Mouse (Mus musculus): ENCODE measurements around the gene Nubpl. TPM values are rescaled to one million over a fixed set of nuclear protein-coding genes. Genes with fewer than 3 reads are reported as not detected.

The Nubpl gene
- polyA plus RNA-seq, 1 experiment, result 6.4 TPM

- TF ChIP-seq MYOG (IDR thresholded peaks at IDR 0.05; ENCODE audit: control insufficient read depth, extremely low read depth, insufficient read length) (no peak), CTCF (IDR thresholded peaks at IDR 0.05; ENCODE audit: control insufficient read depth, insufficient read depth, insufficient read length) (no peak), FOSL1 (IDR thresholded peaks at IDR 0.05; ENCODE audit: insufficient read depth, low read length, poor library complexity, severe bottlenecking) (no peak), USF1 (IDR thresholded peaks at IDR 0.05; ENCODE audit: low read depth) (no peak), CEBPB (IDR thresholded peaks at IDR 0.05; ENCODE audit: low read depth) (no peak), MYOD1 (IDR thresholded peaks at IDR 0.05; ENCODE audit: control insufficient read depth, insufficient read length, low read depth) (no peak), MAX (IDR thresholded peaks at IDR 0.05) (no peak)
- H3K4me3 ChIP-seq (ENCODE audit: insufficient read depth, poor library complexity, severe bottlenecking), result no peak overlapping the region
- no peak overlapping the region for H3ac ChIP-seq (ENCODE audit: control insufficient read depth, insufficient read length, low read depth)
- no peaks in the 10 kb centered on the region for H3K79me3 ChIP-seq (ENCODE audit: low read depth)
- no peaks in the 10 kb centered on the region for H3K27me3 ChIP-seq (ENCODE audit: control insufficient read depth, insufficient read depth, insufficient read length)
- no peaks in the 10 kb centered on the region for H3K79me2 ChIP-seq (ENCODE audit: control insufficient read depth, insufficient read depth)
- H3K36me3 ChIP-seq (ENCODE audit: control insufficient read depth, insufficient read depth), result no peaks in the 10 kb centered on the region
Measured at GRCm38 (mm10) chr12:52281232-52281631, 183.7 kb downstream of the Nubpl start.

- Histone ChIP-seq H3K79me3 (ENCODE audit: low read depth) (no peaks in the 10 kb centered on the region), H3K4me3 (ENCODE audit: insufficient read depth, poor library complexity, severe bottlenecking) (no peak overlapping the region), H3K36me3 (ENCODE audit: control insufficient read depth, insufficient read depth) (no peaks in the 10 kb centered on the region), H3ac (ENCODE audit: control insufficient read depth, insufficient read length, low read depth) (no peak overlapping the region), H3K79me2 (ENCODE audit: control insufficient read depth, insufficient read depth) (no peaks in the 10 kb centered on the region), H3K27me3 (ENCODE audit: control insufficient read depth, insufficient read depth, insufficient read length) (no peaks in the 10 kb centered on the region)
- TF ChIP-seq MYOD1 (IDR thresholded peaks at IDR 0.05; ENCODE audit: control insufficient read depth, insufficient read length, low read depth), result no peak
- TF ChIP-seq CEBPB (IDR thresholded peaks at IDR 0.05; ENCODE audit: low read depth), result no peak
- no peak for TF ChIP-seq CTCF (IDR thresholded peaks at IDR 0.05; ENCODE audit: control insufficient read depth, insufficient read depth, insufficient read length)
- TF ChIP-seq USF1 (IDR thresholded peaks at IDR 0.05; ENCODE audit: low read depth), result no peak
- TF ChIP-seq FOSL1 (IDR thresholded peaks at IDR 0.05; ENCODE audit: insufficient read depth, low read length, poor library complexity, severe bottlenecking), result no peak
Measured at GRCm38 (mm10) chr12:52284471-52284870, 186.9 kb downstream of the Nubpl start.

GRCm38 (mm10) chr12:52286802-52287201, 189.3 kb downstream of the Nubpl start:
- TF ChIP-seq MAX (IDR thresholded peaks at IDR 0.05) (no peak), FOSL1 (IDR thresholded peaks at IDR 0.05; ENCODE audit: insufficient read depth, low read length, poor library complexity, severe bottlenecking) (no peak), MYOD1 (IDR thresholded peaks at IDR 0.05; ENCODE audit: control insufficient read depth, insufficient read length, low read depth) (no peak), MYOG (IDR thresholded peaks at IDR 0.05; ENCODE audit: control insufficient read depth, extremely low read depth, insufficient read length) (no peak), CEBPB (IDR thresholded peaks at IDR 0.05; ENCODE audit: low read depth) (no peak), USF1 (IDR thresholded peaks at IDR 0.05; ENCODE audit: low read depth) (no peak), CTCF (IDR thresholded peaks at IDR 0.05; ENCODE audit: control insufficient read depth, insufficient read depth, insufficient read length) (no peak)
- Histone ChIP-seq H3ac (ENCODE audit: control insufficient read depth, insufficient read length, low read depth) (no peak overlapping the region), H3K79me2 (ENCODE audit: control insufficient read depth, insufficient read depth) (no peaks in the 10 kb centered on the region), H3K27me3 (ENCODE audit: control insufficient read depth, insufficient read depth, insufficient read length) (no peaks in the 10 kb centered on the region), H3K79me3 (ENCODE audit: low read depth) (no peaks in the 10 kb centered on the region), H3K36me3 (ENCODE audit: control insufficient read depth, insufficient read depth) (no peaks in the 10 kb centered on the region), H3K4me3 (ENCODE audit: insufficient read depth, poor library complexity, severe bottlenecking) (no peak overlapping the region)

GRCm38 (mm10) chr12:52288537-52288936, 191.0 kb downstream of the Nubpl start:
- no peak overlapping the region for H3ac ChIP-seq (ENCODE audit: control insufficient read depth, insufficient read length, low read depth)
- no peaks in the 10 kb centered on the region for H3K79me2 ChIP-seq (ENCODE audit: control insufficient read depth, insufficient read depth)
- no peak overlapping the region for H3K4me3 ChIP-seq (ENCODE audit: insufficient read depth, poor library complexity, severe bottlenecking)
- H3K79me3 ChIP-seq (ENCODE audit: low read depth), result no peaks in the 10 kb centered on the region
- no peaks in the 10 kb centered on the region for H3K27me3 ChIP-seq (ENCODE audit: control insufficient read depth, insufficient read depth, insufficient read length)
- TF ChIP-seq MYOD1 (IDR thresholded peaks at IDR 0.05; ENCODE audit: control insufficient read depth, insufficient read length, low read depth), result peak; percentile 67
- TF ChIP-seq CEBPB (IDR thresholded peaks at IDR 0.05; ENCODE audit: low read depth), result no peak
- H3K36me3 ChIP-seq (ENCODE audit: control insufficient read depth, insufficient read depth), result no peaks in the 10 kb centered on the region

GRCm38 (mm10) chr12:52288941-52289567, 191.5 kb downstream of the Nubpl start:
- TF ChIP-seq USF1 (IDR thresholded peaks at IDR 0.05; ENCODE audit: low read depth), result no peak
- TF ChIP-seq CEBPB (IDR thresholded peaks at IDR 0.05; ENCODE audit: low read depth), result no peak
- no peak for TF ChIP-seq MYOD1 (IDR thresholded peaks at IDR 0.05; ENCODE audit: control insufficient read depth, insufficient read length, low read depth)
- TF ChIP-seq MAX (IDR thresholded peaks at IDR 0.05), result no peak
- no peak for TF ChIP-seq CTCF (IDR thresholded peaks at IDR 0.05; ENCODE audit: control insufficient read depth, insufficient read depth, insufficient read length)
- no peak for TF ChIP-seq MYOG (IDR thresholded peaks at IDR 0.05; ENCODE audit: control insufficient read depth, extremely low read depth, insufficient read length)
- no peak for TF ChIP-seq FOSL1 (IDR thresholded peaks at IDR 0.05; ENCODE audit: insufficient read depth, low read length, poor library complexity, severe bottlenecking)
- no peaks in the 10 kb centered on the region for H3K79me3 ChIP-seq (ENCODE audit: low read depth)
- H3ac ChIP-seq (ENCODE audit: control insufficient read depth, insufficient read length, low read depth), result no peak overlapping the region
- no peak overlapping the region for H3K4me3 ChIP-seq (ENCODE audit: insufficient read depth, poor library complexity, severe bottlenecking)
- no peaks in the 10 kb centered on the region for H3K36me3 ChIP-seq (ENCODE audit: control insufficient read depth, insufficient read depth)
- no peaks in the 10 kb centered on the region for H3K27me3 ChIP-seq (ENCODE audit: control insufficient read depth, insufficient read depth, insufficient read length)
- H3K79me2 ChIP-seq (ENCODE audit: control insufficient read depth, insufficient read depth), result no peaks in the 10 kb centered on the region

GRCm38 (mm10) chr12:52289594-52289993, 192.1 kb downstream of the Nubpl start:
- Histone ChIP-seq H3K4me3 (ENCODE audit: insufficient read depth, poor library complexity, severe bottlenecking) (no peak overlapping the region), H3K79me3 (ENCODE audit: low read depth) (no peaks in the 10 kb centered on the region), H3K27me3 (ENCODE audit: control insufficient read depth, insufficient read depth, insufficient read length) (no peaks in the 10 kb centered on the region), H3ac (ENCODE audit: control insufficient read depth, insufficient read length, low read depth) (no peak overlapping the region), H3K79me2 (ENCODE audit: control insufficient read depth, insufficient read depth) (no peaks in the 10 kb centered on the region), H3K36me3 (ENCODE audit: control insufficient read depth, insufficient read depth) (no peaks in the 10 kb centered on the region)
- TF ChIP-seq MAX (IDR thresholded peaks at IDR 0.05) (no peak), USF1 (IDR thresholded peaks at IDR 0.05; ENCODE audit: low read depth) (no peak), MYOD1 (IDR thresholded peaks at IDR 0.05; ENCODE audit: control insufficient read depth, insufficient read length, low read depth) (no peak), FOSL1 (IDR thresholded peaks at IDR 0.05; ENCODE audit: insufficient read depth, low read length, poor library complexity, severe bottlenecking) (no peak), MYOG (IDR thresholded peaks at IDR 0.05; ENCODE audit: control insufficient read depth, extremely low read depth, insufficient read length) (no peak), CTCF (IDR thresholded peaks at IDR 0.05; ENCODE audit: control insufficient read depth, insufficient read depth, insufficient read length) (no peak), CEBPB (IDR thresholded peaks at IDR 0.05; ENCODE audit: low read depth) (no peak)

All from C2C12 (cell line).